Mouse (Mus musculus) right cerebral cortex, adult 2 months (tissue): Measurements from ENCODE around the gene Hnrnpc.
"Not testable (repeated sequence)": the region's sequence is repeated elsewhere in the genome, so short reads cannot be mapped to it uniquely, and the experiment has no call there.

Source experiments
- DNase-seq, 2 experiments: peaks; one replicate each; pipeline ENCODE4 v3.0.0; 2021 to 2022; ENCODE audit warnings: low spot score in 2 of 2

Hnrnpc gene

DNA sequence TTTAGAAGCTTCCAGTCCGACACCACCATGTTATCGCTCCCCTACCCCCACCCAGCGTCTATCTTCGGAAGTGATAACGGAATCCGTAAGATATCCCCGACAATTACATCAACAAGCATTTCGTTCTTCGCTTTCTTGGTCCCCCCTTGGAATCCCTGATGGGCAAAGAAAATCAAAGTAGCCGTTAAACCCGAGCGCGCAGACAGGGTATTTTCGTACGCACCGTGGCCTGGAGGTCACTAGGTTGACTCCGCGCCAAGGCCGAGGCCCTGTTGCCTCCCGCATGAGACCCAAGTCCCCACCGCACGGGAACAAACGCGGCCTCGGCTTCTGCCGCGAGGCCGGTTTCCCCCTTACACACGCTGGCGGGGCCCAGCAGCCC is 363 bp downstream of the Hnrnpc start:
- no peak for DNase-seq

DNA sequence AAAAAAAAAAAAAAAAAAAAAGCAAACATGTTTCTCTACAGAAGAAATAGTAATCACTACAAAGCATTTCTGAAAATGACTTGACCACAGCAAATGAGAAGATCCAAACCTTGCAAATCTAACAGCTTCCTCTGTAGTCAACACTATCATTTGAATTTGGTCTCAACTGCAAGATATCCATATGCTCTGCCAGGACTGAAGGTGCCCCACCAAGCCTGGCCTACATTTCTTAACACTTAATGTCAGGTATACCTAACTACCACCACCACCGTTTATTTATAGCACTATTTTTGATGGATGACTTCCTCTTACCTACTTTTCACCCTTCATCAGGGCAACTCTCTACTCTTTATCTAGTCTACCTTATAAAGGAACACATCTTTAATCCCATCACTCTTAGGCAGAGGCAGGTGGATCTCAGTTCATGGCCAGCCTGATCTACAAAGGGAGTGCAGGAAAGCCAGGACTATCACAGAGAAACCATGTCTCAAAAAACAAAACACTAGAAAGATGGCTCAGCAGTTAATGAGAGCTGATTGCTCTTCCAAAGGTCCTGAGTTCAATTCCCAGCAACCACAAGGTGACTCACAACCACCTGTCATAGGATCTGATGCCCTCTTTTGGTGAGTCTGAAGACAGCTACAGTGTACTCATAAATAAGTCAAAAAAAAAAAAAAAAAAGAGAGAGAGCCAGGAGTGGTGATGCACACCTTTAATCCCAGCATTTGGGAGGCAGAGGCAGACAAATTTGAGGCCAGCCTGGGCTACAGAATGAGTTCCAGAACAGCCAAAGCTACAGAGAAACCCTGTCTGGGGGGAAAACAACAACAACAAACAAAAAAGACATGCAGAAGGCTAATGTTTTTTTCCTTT is 2.3 kb downstream of the Hnrnpc start:
- DNase-seq = no peak

DNA sequence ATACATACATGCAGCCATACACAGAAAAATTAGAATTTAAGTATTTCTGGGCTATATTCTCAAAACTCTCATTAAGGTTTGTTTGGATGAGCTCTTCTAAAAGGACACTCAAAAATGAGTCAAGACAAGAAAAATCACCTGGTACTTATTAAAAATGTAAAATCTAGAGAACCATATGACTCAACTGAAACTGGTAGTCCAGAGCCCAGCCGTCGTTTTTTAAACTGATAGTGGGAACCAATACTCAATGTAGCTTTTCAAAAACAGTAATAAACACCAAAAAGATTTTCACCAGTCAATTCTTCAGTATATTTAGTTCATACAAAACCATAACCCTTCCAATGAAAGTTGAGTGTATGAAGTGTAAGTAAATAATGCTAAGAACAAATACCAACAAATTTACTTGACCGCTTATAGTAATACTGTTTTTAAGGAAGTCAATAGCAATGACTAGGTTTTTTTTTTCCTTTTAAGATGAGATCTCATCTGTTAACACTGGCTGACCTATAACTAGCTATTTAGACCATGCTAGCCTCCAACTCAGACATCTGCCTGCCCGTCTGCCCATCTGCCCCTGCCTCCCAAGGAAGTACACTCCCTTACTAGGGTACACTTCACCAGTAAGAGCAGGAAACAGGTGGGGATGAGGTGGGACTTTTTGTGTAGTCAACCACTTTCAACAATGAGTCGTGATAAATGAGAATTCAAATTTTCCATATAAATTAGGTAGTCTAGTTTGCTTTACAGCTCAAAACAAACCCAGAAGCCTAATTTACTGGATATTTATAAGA is 3.5 kb downstream of the Hnrnpc start:
- no peak for DNase-seq

- DNase-seq = no peak
Observed at GRCm38 (mm10) chr14:52099563-52099962, 4.3 kb downstream of the Hnrnpc start.

DNA sequence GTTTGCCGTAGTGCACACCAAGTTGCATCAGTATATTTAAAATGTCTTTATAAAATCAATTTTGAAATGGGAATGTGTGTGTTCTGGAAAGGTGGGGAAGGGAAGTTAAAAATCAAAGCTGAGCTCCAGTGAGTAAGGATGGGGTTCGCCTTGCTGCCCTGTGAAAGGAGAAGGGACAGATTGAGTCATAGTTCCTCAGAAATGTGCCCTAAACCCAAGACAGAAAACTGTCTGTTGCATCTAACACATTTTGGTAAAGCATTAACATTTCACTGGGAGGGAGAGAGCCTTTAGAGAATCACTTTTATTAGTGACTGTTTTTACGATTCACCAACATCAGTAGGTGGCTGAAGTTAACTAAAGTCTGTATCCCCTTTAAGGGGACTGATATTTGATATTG is 5.4 kb downstream of the Hnrnpc start:
- DNase-seq = not testable (repeated sequence)

DNA sequence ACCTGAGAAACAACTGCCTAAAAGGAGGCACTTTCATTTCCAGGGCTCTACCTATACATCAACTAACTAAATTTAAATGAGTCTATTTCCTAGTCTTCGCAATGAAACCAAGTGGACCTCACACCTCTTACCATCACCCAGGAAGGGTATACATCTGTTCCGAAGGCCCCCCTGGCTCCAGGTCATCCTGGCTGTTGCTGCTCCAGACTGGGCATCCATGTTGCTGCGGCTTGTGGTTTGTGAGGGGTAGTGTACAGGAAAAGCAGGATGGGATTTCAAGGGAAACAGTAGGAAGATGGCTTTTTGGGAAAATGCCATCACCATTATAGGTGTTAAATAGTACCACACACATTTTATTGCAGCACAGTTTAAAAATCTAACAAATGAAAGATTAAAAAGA is 6.6 kb downstream of the Hnrnpc start:
- not testable (repeated sequence) for DNase-seq

- DNase-seq = no peak
Observed at GRCm38 (mm10) chr14:52094533-52094932, 9.3 kb downstream of the Hnrnpc start.

- DNase-seq = no peak
Observed at GRCm38 (mm10) chr14:52083083-52083482, 20.7 kb downstream of the Hnrnpc start.

DNA sequence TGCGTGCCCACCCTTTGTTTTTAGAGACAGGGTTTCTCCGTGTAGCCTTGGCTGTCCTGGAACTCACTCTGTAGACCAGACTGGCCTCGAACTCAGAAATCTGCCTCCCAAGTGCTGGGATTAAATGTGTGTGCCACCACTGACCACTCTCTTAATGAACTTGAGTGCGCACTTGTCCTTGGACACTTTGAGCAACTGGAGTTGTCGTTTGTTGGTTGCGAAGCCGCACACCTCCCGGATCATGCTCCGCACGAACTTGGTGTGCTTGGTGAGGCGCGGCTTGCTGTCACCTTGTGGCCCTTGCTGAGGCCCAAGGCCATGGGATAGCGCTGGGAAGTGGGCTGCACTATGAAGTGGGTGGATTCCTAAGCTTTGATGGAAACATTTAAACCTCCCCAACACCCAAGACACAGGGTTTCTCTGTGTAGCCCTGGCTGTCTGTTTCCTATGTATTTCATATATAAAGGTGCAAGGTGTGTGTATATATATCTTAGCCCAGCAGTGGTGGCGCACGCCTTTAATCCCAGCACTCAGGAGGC is 32.2 kb downstream of the Hnrnpc start:
- no peak for DNase-seq

DNA sequence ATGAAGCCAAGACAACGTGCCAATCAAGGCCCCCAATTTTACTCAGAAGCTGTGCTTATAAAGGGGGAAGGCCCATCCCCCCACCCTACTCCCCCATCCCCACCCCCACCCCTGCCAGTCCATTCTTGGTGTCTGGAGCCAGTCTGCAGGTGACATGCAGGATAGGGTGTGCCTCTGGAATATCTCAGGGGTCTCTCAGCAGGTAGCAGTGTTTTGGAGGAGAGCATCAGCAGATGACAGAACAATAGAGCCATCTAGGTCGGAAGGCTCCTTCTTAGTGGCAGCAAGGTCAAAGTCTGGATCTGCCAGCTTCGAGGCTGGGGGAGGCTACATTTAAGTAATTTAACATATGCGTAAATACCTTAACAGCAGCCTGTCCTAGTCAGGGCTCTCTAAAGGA is 37.7 kb downstream of the Hnrnpc start:
- DNase-seq = no peak

DNA sequence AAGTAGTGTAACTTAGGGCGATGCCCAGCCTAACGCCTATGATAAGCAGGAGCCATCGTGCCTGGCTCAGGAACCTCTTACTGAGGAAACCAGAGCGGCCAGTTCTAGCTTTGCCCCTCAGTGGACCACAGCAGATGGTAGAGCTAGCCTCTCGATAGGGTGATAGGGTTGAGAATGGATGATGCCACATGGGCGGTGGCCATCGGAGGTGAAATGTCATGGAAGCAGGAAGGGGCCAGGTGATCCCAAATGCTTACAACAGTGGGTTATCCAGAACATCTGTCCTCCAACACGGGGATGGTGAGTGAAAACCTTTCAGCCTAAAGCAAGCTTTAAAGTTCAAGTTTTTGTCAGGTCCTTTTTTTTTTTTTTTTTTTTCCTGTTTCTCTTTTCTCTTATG is 42.0 kb downstream of the Hnrnpc start:
- DNase-seq = no peak

DNA sequence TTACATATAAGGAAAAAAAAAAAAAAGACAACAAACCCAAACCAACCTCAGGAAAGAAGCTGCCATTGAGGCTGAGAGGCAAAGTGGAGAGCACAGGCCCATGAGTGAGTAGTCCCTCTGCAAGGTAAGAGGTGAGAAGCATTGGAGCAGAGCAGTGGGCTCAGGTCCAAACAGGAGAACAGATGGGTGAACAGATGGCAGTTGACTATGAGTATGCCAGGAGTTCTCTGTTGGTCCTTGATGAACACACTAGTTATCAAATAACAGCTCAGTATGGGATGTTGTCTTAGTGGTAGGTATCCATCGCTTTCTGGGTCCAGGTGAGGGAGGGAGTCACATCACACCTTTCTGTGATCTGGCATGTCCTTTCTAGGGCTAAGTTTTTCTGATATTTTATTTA is 43.0 kb downstream of the Hnrnpc start:
- DNase-seq = peak in 1 of 2 experiments; percentile 13

- DNase-seq = no peak
Observed at GRCm38 (mm10) chr14:52059982-52060381, 43.8 kb downstream of the Hnrnpc start.

DNA sequence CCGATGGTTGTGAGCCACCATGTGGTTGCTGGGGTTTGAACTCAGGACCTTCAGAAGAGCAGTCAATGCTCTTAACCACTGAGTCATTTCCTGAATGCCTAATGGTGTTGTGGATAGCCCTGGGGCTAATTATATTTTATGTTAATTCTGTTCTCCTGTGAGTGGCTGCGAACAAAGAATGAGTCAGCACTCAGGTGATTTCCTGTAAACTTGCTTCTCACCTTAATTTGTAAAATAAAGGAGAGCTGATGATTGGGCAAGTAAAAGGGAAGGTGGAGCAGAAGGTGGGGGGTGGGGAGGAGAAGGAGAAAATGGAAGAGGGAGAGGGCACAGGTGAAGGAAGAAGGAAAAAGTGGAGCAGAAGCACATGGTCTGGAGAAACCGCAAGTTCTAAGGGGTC is 51.1 kb downstream of the Hnrnpc start:
- DNase-seq = not testable (repeated sequence)

DNA sequence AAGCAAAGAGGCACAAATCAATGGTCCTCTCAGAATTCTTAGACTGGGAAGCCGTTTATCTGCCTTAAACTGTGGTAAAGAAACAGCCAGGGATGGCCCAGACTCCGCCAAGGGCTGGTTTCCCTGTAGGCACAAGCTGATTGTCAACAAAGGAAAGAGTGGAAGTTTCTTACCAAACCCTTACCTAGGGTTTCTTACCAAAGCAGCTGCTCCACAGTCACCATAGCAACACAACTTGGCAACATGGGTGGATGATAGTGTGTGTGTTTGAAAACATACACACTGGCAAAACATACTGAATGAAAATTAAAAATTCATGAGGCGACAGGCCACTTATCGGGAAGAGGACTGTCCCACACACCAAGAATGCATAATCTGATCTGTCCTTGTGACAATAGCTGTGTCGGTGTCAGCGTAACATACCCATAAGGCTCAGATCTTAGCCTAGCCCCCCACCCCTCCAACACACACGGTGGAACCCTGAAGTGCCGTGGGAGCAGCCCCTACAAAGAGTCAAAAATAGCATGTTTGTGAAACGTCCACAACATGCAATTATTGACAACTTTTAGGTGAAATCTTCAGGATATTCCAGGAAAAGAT is 57.8 kb downstream of the Hnrnpc start:
- peak in 1 of 2 experiments; percentile 12 for DNase-seq

- no peak for DNase-seq
Observed at GRCm38 (mm10) chr14:52044901-52045678, 58.7 kb downstream of the Hnrnpc start.

DNA sequence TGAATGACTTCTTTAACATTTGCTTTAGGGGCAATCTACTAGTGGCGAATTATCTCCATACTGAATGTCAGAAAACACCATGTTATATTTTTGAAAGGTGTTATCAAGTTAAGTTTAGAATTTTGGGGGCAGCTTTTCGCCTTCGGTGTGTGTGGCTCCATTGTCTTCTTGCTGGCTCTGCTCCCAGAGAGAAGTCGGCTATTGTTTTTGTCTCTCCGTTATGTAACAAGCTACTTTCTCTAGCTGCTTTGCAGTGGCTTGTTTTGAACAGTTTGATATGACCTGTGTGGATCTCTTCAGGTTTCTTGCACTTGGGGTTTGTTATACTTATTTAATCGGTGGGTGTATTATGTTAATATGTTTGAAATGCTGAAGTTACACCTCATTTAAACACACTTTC is 60.4 kb downstream of the Hnrnpc start:
- peak in 1 of 2 experiments; percentile 13 for DNase-seq

GRCm38 (mm10) chr14:52042359-52042758 is 61.5 kb downstream of the Hnrnpc start, which contains the start of gene Olfr221:
Gene Olfr221, minus strand, starts transcription at chr14:52042459.
- DNase-seq = not testable (repeated sequence)

- no peak for DNase-seq
Observed at GRCm38 (mm10) chr14:52039332-52039731, 64.5 kb downstream of the Hnrnpc start.

DNA sequence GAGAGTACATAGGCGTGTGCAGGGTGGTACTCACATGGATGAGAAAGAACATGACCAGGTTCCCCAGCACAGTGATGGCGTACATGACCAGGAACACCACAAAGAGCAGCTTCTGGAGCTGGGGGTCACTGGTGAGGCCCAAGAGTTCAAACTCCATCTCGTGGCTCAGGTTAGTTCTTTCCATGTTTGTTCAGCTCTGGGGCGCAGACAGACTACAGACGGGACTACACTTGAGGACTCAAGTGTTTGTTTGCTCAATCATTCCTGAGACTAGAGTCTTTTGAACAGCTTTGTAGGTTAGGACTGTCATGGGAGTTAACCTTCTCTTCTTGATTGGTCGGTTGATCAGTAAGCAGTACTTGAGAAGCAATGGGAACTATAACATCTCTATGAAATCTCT is 67.9 kb downstream of the Hnrnpc start:
- no peak for DNase-seq

- no peak for DNase-seq
Observed at GRCm38 (mm10) chr14:52026342-52026741, 77.5 kb downstream of the Hnrnpc start.
